Mouse (Mus musculus): ENCODE results near the gene Fgf7.
A peak's percentile ranks its signal among the peaks of the same experiment; 100 is the strongest.

The Fgf7 gene

GRCm38 (mm10) chr2:126034379-126035005, at the start of gene Fgf7:
TSS of gene Fgf7 (plus strand) at chr2:126034658.
- peak; percentile 16 for DNase-seq (ENCODE audit: low read depth, low spot score)

GRCm38 (mm10) chr2:126002291-126002690, 32.2 kb upstream of the Fgf7 start:
- DNase-seq (ENCODE audit: low read depth, low spot score), result no peak

- DNase-seq (ENCODE audit: low read depth, low spot score), result peak; percentile 9
Observed at GRCm38 (mm10) chr2:126006088-126006487, 28.4 kb upstream of the Fgf7 start.

- DNase-seq (ENCODE audit: low read depth, low spot score), result no peak
Observed at GRCm38 (mm10) chr2:126006742-126007141, 27.7 kb upstream of the Fgf7 start.

GRCm38 (mm10) chr2:126014989-126015710, 19.3 kb upstream of the Fgf7 start:
- DNase-seq (ENCODE audit: low read depth, low spot score), result no peak

GRCm38 (mm10) chr2:126015763-126016473, 18.5 kb upstream of the Fgf7 start:
- DNase-seq (ENCODE audit: low read depth, low spot score), result no peak

GRCm38 (mm10) chr2:126031186-126031900, 3.1 kb upstream of the Fgf7 start:
- DNase-seq (ENCODE audit: low read depth, low spot score), result no peak

- DNase-seq (ENCODE audit: low read depth, low spot score), result peak; percentile 14
Observed at GRCm38 (mm10) chr2:126033114-126033972, 1.1 kb upstream of the Fgf7 start.

GRCm38 (mm10) chr2:126035013-126035770, 734 bp downstream of the Fgf7 start:
- no peak for DNase-seq (ENCODE audit: low read depth, low spot score)

GRCm38 (mm10) chr2:126036121-126036520, 1.7 kb downstream of the Fgf7 start:
- no peak for DNase-seq (ENCODE audit: low read depth, low spot score)

- DNase-seq (ENCODE audit: low read depth, low spot score), result no peak
Observed at GRCm38 (mm10) chr2:126038221-126039000, 4.0 kb downstream of the Fgf7 start.

GRCm38 (mm10) chr2:126039414-126039891, 5.0 kb downstream of the Fgf7 start:
- DNase-seq (ENCODE audit: low read depth, low spot score), result no peak

- DNase-seq (ENCODE audit: low read depth, low spot score), result no peak
Observed at GRCm38 (mm10) chr2:126040651-126041050, 6.2 kb downstream of the Fgf7 start.

GRCm38 (mm10) chr2:126041237-126041636, 6.8 kb downstream of the Fgf7 start:
- DNase-seq (ENCODE audit: low read depth, low spot score), result no peak

GRCm38 (mm10) chr2:126042674-126043073, 8.2 kb downstream of the Fgf7 start:
- DNase-seq (ENCODE audit: low read depth, low spot score), result no peak

GRCm38 (mm10) chr2:126045621-126046020, 11.2 kb downstream of the Fgf7 start:
- no peak for DNase-seq (ENCODE audit: low read depth, low spot score)

- no peak for DNase-seq (ENCODE audit: low read depth, low spot score)
Observed at GRCm38 (mm10) chr2:126052749-126053557, 18.5 kb downstream of the Fgf7 start.

GRCm38 (mm10) chr2:126053657-126054056, 19.2 kb downstream of the Fgf7 start:
- DNase-seq (ENCODE audit: low read depth, low spot score), result no peak
